Mouse (Mus musculus): ENCODE data around the gene Hoxa10. TPM values are rescaled to one million over a fixed set of nuclear protein-coding genes. Genes with fewer than 3 reads are reported as not detected.

Hoxa10 gene
- total RNA-seq, 1 experiment from 2014 or later, result not detected

GRCm38 (mm10) chr6:52222729-52223128, 17.9 kb downstream of the Hoxa10 start:
- ATAC-seq (ENCODE audit: extremely low read depth, insufficient number of reproducible peaks, low FRiP score, poor library complexity, severe bottlenecking), result no peak

- no peak for ATAC-seq (ENCODE audit: extremely low read depth, insufficient number of reproducible peaks, low FRiP score, poor library complexity, severe bottlenecking)
These were observed 18.5 kb downstream of the Hoxa10 start for GRCm38 (mm10) chr6:52221993-52222685.

- peak; percentile 76 for ATAC-seq (ENCODE audit: extremely low read depth, insufficient number of reproducible peaks, low FRiP score, poor library complexity, severe bottlenecking)
These were observed 19.2 kb downstream of the Hoxa10 start, which contains the start of gene Hoxa7 for GRCm38 (mm10) chr6:52221337-52221992. Gene Hoxa7, minus strand, starts transcription at chr6:52221854.

GRCm38 (mm10) chr6:52220865-52221310, 19.8 kb downstream of the Hoxa10 start:
- no peak for ATAC-seq (ENCODE audit: extremely low read depth, insufficient number of reproducible peaks, low FRiP score, poor library complexity, severe bottlenecking)

- no peak for ATAC-seq (ENCODE audit: extremely low read depth, insufficient number of reproducible peaks, low FRiP score, poor library complexity, severe bottlenecking)
These were observed 20.4 kb downstream of the Hoxa10 start for GRCm38 (mm10) chr6:52220003-52220864.

- no peak for ATAC-seq (ENCODE audit: extremely low read depth, insufficient number of reproducible peaks, low FRiP score, poor library complexity, severe bottlenecking)
These were observed 21.3 kb downstream of the Hoxa10 start for GRCm38 (mm10) chr6:52219234-52219942.

GRCm38 (mm10) chr6:52218643-52219215, 21.9 kb downstream of the Hoxa10 start:
- ATAC-seq (ENCODE audit: extremely low read depth, insufficient number of reproducible peaks, low FRiP score, poor library complexity, severe bottlenecking), result no peak

GRCm38 (mm10) chr6:52217895-52218642, 22.6 kb downstream of the Hoxa10 start:
- no peak for ATAC-seq (ENCODE audit: extremely low read depth, insufficient number of reproducible peaks, low FRiP score, poor library complexity, severe bottlenecking)

GRCm38 (mm10) chr6:52217459-52217768, 23.2 kb downstream of the Hoxa10 start:
- ATAC-seq (ENCODE audit: extremely low read depth, insufficient number of reproducible peaks, low FRiP score, poor library complexity, severe bottlenecking), result no peak

- ATAC-seq (ENCODE audit: extremely low read depth, insufficient number of reproducible peaks, low FRiP score, poor library complexity, severe bottlenecking), result no peak
These were observed 23.8 kb downstream of the Hoxa10 start for GRCm38 (mm10) chr6:52216691-52217458.

GRCm38 (mm10) chr6:52215771-52216535, 24.7 kb downstream of the Hoxa10 start:
- no peak for ATAC-seq (ENCODE audit: extremely low read depth, insufficient number of reproducible peaks, low FRiP score, poor library complexity, severe bottlenecking)

GRCm38 (mm10) chr6:52215070-52215469, 25.6 kb downstream of the Hoxa10 start:
- ATAC-seq (ENCODE audit: extremely low read depth, insufficient number of reproducible peaks, low FRiP score, poor library complexity, severe bottlenecking), result no peak

GRCm38 (mm10) chr6:52214271-52214670, 26.4 kb downstream of the Hoxa10 start:
- no peak for ATAC-seq (ENCODE audit: extremely low read depth, insufficient number of reproducible peaks, low FRiP score, poor library complexity, severe bottlenecking)

GRCm38 (mm10) chr6:52213119-52213986, 27.3 kb downstream of the Hoxa10 start, which contains the start of the genes Hoxa3 and Gm28308:
Gene Hoxa3, minus strand, starts transcription at chr6:52213336.
Gene Gm28308, minus strand, starts transcription at chr6:52213339.
- no peak for ATAC-seq (ENCODE audit: extremely low read depth, insufficient number of reproducible peaks, low FRiP score, poor library complexity, severe bottlenecking)

GRCm38 (mm10) chr6:52212556-52213118, 28.0 kb downstream of the Hoxa10 start:
- ATAC-seq (ENCODE audit: extremely low read depth, insufficient number of reproducible peaks, low FRiP score, poor library complexity, severe bottlenecking), result no peak
